Mouse (Mus musculus) gastrocnemius, postnatal 14 days (tissue): Measurements from ENCODE around the gene Cbr4. TPM values are rescaled to one million over a fixed set of nuclear protein-coding genes. Genes with fewer than 3 reads are reported as not detected.

Source experiments
- DNase-seq: peaks from one replicate; pipeline ENCODE4 v3.0.0; 2021; ENCODE audit warnings: mixed read lengths
- intact Hi-C: fragments of 180-260 bp; cut with DNase I; formaldehyde crosslinking; loops from one replicate; pipeline ENCODE4 v1.15.1; 2025; ENCODE audit warnings: low total_unique reads
- total RNA-seq, 2 experiments: library from RNA; stranded (reverse); gene quantifications; 2 replicates each; pipeline ENCODE4 v1.2.3; 2021

Gene Cbr4
- total RNA-seq, 2 experiments from 2014 or later, result 32.1 to 36.7 TPM

DNA sequence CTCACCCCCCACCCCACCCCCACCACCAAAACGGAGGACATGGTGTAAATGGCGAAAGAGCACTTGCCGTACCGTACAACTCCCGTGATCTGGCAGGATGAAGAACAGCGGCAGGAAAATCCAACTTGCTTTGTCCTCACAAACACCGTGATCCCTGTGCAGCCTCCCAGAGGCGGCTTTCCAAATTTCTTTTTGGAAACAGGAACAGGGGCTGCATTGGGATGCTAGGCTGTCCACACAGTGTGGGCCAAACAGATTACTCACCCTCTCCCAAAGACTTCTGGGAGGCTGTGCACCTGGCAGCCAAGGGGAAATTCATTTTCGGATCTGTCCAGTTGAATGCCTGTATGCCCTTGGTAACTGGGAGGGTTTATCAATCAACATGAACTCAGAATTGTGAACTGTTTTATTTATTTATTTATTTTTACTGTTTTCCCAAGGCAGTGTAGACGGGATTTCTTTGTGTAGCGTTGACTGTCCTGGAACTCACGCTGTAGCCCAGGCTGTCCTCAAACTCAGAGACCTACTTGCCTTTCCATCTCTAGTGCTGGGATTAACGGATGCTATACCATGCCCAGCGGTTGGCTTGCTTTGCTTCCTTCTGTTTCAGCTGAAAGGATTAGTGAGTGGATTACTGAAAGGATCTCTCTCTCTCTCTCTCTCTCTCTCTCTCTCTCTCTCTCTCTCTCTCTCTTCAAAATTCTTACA, 7.1 kb upstream of the Cbr4 start:
- intact Hi-C loops, result loop anchor here (10.0 kb wide), 1 partner anchor 256 kb away; the partner anchor contains the start of gene Sh3rf1

GRCm38 (mm10) chr8:61486923-61487529, 508 bp upstream of the Cbr4 start:
- DNase-seq, result no peak
- intact Hi-C loops, result loop anchor here (10.0 kb wide), 1 partner anchor 262 kb away; the partner anchor contains the start of gene Sh3rf1

More for the DNA sequence above, 7.1 kb upstream of the Cbr4 start:
- DNase-seq, result peak; percentile 19

- DNase-seq, result no peak
- intact Hi-C loops, result loop anchor here (10.0 kb wide), 1 partner anchor 264 kb away; the partner anchor contains the start of gene Sh3rf1
Measured at GRCm38 (mm10) chr8:61488631-61489030, 1.1 kb downstream of the Cbr4 start.

DNA sequence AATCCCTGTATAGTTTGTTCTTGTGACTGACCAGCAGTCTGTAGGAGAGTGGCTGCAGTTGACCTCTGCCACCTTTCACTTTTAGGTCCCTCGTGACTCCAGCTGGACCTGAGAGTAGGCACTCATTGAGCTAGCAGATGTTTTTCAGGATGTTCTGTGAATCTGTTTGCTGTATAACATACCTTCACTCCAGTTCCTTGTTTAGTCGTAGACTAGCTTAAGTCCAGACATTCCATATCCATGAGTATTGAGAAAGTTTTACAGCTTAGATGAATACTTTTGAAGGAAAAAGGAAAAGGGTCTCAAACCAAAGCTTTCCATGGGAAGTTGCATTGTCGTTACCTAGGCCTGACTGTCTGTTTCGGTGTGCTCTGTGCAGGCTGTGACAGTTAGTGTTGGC, 9.6 kb downstream of the Cbr4 start:
- no peak for DNase-seq
- intact Hi-C loops, result loop anchor here (10.0 kb wide), 1 partner anchor 452 kb away; no protein-coding TSS in a partner anchor

DNA sequence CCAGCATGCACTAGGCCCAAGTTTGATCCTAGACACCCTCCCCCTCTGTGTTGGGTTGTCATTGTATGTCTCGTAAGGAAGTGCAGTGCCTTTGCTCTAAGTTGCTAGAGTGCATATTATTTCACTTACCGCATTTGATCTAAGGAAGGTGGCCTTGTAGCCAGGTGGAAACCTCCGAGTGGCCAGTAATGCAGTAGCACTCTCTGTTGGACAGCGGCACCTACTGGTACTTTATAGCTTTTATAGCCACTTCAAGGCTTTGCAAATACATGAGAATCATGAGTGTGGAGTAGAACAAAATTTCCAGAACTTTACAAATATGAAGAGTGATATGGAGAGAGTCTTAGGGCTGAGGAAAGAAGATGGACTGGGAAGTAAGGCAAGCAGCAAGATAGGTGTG, 11.5 kb downstream of the Cbr4 start:
- DNase-seq, result no peak
- intact Hi-C loops, result loop anchor here (10.0 kb wide), 1 partner anchor 454 kb away; no protein-coding TSS in a partner anchor

DNA sequence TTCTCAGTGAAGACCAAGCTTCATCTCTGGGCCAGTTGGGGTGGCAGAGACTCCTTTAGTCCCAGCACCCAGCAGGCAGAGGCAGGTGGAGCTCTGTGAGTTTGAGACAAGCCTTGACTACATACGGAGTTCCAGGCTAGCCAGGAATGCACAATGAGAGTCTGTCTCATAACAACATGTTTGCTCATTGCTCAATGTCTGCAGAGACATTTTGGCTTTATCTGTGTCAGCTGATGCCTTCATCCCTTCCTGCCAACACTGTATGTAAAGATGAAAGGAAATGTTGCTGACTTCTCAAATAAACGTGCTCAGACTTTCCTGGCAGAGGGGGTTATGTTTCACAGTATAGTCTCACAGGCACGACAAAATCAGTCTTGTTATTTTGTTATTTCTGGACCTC, 13.4 kb downstream of the Cbr4 start:
- intact Hi-C loops, result no loop called here
- no peak for DNase-seq

DNA sequence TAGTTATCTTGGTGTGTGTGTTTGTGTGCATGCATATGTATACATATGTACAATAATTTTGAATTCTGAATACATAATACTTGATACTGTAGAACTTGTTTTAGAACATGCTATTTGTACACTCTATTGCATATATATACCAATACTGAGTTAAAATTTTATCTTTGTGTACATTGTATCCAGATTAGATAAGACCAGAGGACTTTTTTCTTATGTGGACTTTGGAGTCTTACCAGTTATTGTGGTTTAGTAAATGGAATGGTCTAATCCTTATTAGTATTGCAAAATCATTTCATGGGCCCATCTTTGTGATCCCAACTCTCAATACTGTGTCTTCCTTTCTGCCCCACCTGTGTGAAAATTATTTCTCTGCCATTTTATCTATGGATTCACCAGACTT, 14.7 kb downstream of the Cbr4 start:
- no peak for DNase-seq
- intact Hi-C loops, result no loop called here

DNA sequence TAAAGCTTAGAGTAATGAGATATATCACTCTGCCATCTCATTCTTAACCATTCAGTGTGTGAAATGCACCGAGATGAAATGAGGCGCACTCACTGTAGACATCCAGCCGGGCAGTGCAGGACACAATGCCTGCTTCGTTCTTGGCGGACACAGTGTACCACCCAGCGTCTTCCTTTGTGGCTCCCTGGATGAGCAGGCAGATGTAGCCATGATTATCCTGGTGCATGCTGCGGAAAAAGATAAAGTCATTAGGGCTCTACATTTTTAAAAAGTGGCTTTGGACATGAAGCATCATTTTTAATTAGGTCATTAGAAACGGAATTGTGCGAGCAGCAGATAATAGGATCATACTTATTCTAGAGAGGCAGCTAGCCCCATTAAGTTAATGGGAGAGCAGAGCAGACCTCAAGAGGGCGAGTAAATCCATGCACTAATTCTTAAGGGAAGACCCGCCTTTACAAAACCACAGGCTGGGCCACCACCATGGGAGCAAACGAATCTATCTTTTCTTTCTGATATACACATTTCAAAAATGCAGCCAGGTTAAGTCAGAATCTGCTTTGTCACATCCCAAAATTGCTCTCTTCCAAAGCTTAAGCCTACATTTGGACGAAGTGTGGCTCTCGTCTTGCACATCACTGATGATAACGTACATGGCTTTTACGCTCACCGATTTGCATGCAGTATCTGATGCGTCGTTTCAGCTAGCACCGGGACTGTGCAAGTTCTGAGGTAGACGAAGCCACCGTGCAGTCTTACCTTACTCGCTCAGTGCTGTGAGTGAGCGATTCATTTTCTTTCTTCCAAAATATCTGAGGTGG, 27.8 kb downstream of the Cbr4 start:
- intact Hi-C loops, result no loop called here
- DNase-seq, result no peak

- intact Hi-C loops, result no loop called here
- peak; percentile 73 for DNase-seq
Measured at GRCm38 (mm10) chr8:61515931-61516744, 28.6 kb downstream of the Cbr4 start.

DNA sequence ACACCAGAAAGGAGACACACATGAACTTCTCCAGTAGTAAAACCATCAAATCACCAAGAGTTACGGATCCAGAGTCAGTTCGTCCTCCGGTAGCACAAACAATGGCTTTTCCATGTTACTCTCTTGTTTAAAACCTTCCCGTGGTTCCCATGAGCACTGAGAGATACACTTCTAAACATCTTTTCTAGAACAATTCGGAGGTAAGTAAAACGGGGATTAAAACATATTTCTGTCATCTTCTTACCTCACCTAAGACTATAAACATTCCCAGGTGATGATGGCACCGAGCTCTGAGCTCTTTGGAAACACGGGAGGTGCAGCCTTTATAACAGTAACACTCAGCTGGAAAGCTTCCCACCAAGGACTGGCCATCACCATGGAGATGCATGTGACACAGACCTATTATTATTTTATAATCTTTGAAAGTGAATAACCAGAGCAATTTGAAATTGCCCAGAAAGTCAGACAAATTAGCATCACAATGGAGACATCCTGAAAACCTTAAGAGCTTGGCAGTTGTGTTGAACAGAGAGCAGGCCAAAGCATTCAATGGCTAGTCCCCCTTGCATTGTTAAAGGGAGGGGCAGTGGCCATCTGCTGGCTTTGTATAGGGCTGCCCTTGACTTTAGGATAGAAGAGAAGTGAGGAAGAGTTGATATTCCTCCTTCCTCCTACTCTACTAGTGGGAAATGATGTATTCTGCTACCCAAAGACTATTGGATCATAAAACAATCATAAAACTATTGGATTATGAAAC, 29.4 kb downstream of the Cbr4 start:
- intact Hi-C loops, result no loop called here
- no peak for DNase-seq

GRCm38 (mm10) chr8:61517502-61518185, 30.1 kb downstream of the Cbr4 start:
- intact Hi-C loops, result no loop called here
- no peak for DNase-seq

DNA sequence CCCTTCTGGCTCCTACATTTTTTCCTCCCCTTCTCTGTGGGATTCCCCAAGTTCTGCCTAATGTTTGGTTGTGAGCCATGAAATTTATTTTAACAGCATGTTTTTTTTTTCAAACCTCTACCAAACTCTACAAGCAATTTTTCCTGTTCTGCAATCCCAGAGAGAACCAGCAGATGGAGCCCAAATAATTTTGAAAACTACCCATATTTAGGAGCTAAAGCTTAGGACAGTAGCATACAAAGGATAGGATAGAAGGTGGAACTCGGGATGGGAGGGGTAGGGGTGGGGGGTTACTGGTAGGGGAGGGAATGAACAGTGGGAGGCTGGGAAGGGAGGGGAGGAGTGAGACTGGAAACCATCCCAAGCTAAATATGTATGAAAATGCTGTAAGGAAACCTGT, 34.6 kb downstream of the Cbr4 start:
- DNase-seq, result no peak
- intact Hi-C loops, result no loop called here

GRCm38 (mm10) chr8:61527037-61527436, 39.5 kb downstream of the Cbr4 start:
- intact Hi-C loops, result no loop called here
- DNase-seq, result no peak

DNA sequence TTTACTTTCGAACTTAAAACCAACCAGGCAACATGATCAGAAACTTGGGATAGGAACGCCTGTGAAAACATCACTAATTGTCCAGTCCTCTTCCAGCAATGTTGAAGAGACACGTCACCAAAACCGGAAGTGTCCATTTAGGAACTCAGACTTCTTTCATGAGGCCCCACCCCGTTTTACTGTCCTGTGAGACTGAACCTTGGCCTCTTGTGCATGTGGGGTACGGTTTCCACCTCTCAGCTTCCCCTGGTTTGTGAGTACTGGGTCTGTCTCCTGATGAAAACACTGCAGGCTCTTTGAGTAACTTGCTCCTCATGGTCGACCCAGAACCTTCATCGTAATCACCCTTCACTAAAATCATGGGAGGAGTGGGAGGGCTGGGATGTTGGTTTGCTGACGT, 40.7 kb downstream of the Cbr4 start:
- intact Hi-C loops, result no loop called here
- DNase-seq, result no peak

- intact Hi-C loops, result no loop called here
- peak; percentile 23 for DNase-seq
Measured at GRCm38 (mm10) chr8:61528642-61529041, 41.1 kb downstream of the Cbr4 start.

- intact Hi-C loops, result no loop called here
- DNase-seq, result no peak
Measured at GRCm38 (mm10) chr8:61531944-61532795, 44.6 kb downstream of the Cbr4 start.

DNA sequence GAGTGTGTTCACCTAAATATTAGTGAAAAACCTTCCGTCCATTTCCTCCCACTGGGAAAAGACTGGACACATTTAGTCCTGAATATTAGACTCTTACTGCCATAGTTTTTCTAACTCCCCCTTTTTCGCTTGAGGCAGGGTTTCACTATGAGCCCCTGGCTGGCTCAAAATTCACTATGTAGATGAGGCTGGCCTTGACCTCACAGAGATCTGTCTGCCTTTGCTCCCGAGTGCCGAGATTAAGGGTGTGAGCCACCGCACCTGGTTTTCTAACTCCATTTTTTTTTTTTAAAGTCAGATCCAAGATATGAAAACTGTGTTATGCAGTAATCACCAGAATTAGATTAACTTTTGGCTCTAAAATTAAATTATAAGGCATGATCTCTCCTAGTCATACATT, 45.3 kb downstream of the Cbr4 start:
- intact Hi-C loops, result no loop called here
- DNase-seq, result no peak
